Mouse (Mus musculus): ENCODE results near the gene Cars.
A peak's percentile ranks its signal among the peaks of the same experiment; 100 is the strongest.

GRCm38 (mm10) chr7:143510593-143511334, 89.1 kb downstream of the Cars start:
- no peak for TF ChIP-seq USF1 (IDR thresholded peaks at IDR 0.05; ENCODE audit: low read depth, low read length)
- no peak for TF ChIP-seq CHD2 (IDR thresholded peaks at IDR 0.05; ENCODE audit: low read length)
- TF ChIP-seq EP300 (IDR thresholded peaks at IDR 0.05; ENCODE audit: low read depth in 1 of 2, low read length in 2 of 2): no peak
- TF ChIP-seq TBP (IDR thresholded peaks at IDR 0.05; ENCODE audit: low read depth, low read length): no peak
- no peak for TF ChIP-seq JUND (IDR thresholded peaks at IDR 0.05; ENCODE audit: low read depth, low read length)
- no peak for TF ChIP-seq MAZ (IDR thresholded peaks at IDR 0.05; ENCODE audit: low read depth, low read length)
- TF ChIP-seq GATA1 (IDR thresholded peaks at IDR 0.05; ENCODE audit: low read depth, low read length): no peak
- peak in 2 of 3 experiments; percentile 39 to 67; a peak in 5 of 6 replicates for TF ChIP-seq CTCF (IDR thresholded peaks at IDR 0.05 in 2 of 3, conservative IDR thresholded peaks at IDR 0.05 in 1 of 3; ENCODE audit: control insufficient read depth in 1 of 3, insufficient read depth in 1 of 3, low read depth in 2 of 3, low read length in 3 of 3, poor library complexity in 1 of 3, severe bottlenecking in 1 of 3)
- no peak for TF ChIP-seq MAX (IDR thresholded peaks at IDR 0.05; ENCODE audit: low read length)
- TF ChIP-seq SMC3 (IDR thresholded peaks at IDR 0.05; ENCODE audit: low read depth, low read length): peak; percentile 68
- TF ChIP-seq MYC (IDR thresholded peaks at IDR 0.05; ENCODE audit: low read depth, low read length): no peak
- TF ChIP-seq POLR2A (IDR thresholded peaks at IDR 0.05; ENCODE audit: control insufficient read depth in 1 of 2, insufficient read depth in 1 of 2, low read depth in 1 of 2, low read length in 2 of 2, poor library complexity in 1 of 2): no peak
- TF ChIP-seq SIN3A (IDR thresholded peaks at IDR 0.05; ENCODE audit: low read length): 0 out of 2 replicates have a peak, but pooled peaks have one; percentile 26
- TF ChIP-seq E2F4 (IDR thresholded peaks at IDR 0.05; ENCODE audit: borderline replicate concordance, low read depth, low read length): no peak
